Mouse (Mus musculus): ENCODE data around the gene Cacna1f.

Cacna1f gene

DNA sequence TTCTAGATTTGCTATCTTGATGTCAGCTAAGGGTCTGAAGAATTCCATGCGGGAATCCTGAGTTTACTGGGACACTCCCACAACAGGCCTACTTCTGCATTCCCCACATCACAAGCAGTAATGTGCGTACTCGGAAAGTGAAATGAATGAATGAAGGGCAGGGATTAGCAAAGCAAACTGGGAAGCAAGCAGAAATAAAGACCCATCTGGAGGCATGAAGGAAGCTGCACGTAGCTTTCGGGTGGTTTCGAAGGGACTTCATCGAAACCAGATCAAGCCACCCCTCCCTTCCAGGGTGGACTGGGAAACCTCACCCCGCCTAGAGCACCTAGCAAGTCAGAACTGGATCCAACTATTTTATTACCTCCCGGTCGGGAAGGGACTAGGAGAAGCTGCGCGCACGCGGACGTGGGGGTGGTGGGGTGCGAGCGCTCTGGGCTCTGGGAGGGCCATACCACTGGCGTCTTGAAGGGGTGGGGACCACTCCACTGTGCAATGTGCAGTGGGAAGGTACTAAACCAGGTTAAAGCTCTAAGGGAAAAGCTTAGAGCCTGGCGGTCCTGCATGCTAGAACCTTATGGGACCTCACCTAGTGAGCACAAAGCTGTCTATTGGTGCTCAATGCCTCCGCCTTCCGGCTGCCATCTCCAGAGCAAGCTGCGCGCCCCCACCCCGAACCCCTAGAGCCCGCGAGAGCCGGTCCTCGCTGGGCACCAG, 67.6 kb downstream of the Cacna1f start:
- in situ Hi-C loops (cut with MboI, MseI), result no loop called here

DNA sequence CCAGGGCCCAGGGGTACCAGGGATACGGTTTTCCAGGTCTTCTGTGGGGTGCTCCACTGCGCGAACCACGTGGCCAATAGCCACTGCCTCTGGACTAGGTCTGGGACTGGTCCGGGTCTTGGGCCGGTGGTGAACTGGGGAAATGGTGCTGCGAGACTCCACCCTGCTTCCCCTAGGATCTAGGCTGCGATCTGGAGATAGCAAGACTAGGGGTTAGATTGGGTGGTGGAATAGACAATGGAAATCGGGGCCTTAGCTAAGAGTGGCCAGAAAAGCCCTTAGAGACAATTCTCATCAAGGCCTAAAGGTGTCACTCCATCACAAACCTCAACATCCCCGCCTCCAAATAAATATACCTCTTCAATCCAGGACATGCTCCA, 68.1 kb downstream of the Cacna1f start:
- in situ Hi-C loops (cut with MboI, MseI), result no loop called here

DNA sequence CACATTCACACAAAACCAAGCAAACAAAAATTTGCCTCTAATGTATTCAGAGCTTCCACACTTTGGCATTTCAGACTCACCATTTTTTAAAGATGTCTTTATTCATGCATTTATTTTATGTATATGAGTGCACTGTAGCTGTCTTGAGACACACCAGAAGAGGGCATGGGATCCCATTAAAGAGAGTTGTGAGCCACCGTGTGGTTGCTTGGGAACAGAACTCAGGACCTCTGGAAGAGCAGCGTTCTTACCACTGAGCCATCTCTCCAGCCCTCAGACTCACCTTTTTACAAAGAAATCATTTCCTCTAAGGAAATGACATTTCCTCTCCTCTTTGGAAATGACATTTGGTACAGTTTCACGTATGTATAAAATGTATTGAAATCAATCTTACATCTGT, 72.1 kb downstream of the Cacna1f start:
- in situ Hi-C loops (cut with MboI, MseI), result no loop called here

DNA sequence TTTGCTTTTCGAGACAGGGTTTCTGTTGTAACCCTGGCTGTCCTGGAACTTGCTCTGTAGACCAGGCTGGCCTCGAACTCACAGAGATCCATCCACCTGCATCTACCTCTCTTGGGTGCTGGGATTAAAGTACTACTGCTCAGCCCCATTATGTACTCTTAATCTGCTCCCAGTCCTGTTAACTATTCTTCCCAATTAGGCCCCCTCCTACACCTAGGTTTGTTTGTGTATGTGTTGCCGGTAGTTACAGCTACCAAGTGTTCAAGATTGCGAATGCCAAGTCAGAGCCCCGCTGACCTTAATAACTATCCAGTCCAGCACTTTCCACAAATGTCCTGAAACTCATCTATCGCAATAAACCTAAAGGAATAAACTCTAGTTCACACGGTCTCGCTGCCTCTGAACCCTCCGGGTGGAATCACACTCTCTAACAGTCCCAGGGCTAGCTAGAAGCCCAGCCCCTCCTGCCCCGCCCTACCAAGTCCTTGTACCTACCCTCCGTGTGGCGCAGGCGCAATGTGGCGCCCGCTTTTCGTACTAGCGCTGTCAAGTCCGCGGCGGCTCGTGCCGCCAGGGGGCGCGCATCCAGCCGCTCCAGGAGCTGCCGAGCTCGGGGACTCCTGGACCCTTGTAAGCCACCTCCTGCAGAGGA, 72.6 kb downstream of the Cacna1f start:
- in situ Hi-C loops (cut with MboI, MseI), result no loop called here

DNA sequence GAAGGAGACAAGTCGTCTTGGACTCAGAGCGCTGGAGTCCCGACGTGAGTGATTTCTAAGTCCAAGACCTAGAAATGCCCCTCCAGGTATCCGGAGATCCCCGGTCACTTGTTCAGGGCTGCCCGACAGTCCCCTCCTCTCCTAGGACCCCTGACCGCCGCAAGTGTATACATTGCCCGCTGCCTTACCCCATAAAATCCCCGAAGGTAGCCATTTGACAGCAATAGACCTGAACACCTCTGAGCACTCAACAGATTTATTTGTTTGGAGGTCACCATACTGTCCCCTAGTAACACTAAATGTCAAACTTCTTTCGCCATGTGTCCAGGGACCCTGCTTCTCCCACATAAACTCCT, 73.2 kb downstream of the Cacna1f start:
- in situ Hi-C loops (cut with MboI, MseI), result no loop called here

DNA sequence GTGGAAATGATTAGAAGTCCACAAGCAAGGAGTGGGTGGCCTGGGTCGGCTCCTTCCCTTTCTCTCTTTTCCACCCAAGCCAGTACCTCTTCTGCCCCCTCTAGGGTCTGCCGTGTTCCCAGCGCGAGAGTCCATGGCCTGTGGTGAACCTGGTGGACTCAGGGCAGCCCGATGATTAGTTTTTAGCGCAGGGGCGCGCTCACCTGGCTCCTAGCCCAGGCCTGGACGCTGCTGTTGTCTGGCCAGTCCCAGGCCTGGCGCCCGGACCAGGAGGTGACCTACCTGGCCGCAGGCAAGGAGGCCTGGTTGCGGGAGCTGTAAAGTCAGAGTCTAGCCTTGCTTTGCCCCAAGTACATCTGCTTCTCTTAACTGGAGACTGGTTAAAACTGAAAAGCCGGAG, 74.0 kb downstream of the Cacna1f start, which contains the start of gene Magix:
TSS of gene Magix (minus strand) at position 388 of the 400 bp plus-strand sequence.
- in situ Hi-C loops (cut with MboI, MseI), result no loop called here
